8 mouse cellular contexts compared by ENCODE assay signal in the genomic region with DNA sequence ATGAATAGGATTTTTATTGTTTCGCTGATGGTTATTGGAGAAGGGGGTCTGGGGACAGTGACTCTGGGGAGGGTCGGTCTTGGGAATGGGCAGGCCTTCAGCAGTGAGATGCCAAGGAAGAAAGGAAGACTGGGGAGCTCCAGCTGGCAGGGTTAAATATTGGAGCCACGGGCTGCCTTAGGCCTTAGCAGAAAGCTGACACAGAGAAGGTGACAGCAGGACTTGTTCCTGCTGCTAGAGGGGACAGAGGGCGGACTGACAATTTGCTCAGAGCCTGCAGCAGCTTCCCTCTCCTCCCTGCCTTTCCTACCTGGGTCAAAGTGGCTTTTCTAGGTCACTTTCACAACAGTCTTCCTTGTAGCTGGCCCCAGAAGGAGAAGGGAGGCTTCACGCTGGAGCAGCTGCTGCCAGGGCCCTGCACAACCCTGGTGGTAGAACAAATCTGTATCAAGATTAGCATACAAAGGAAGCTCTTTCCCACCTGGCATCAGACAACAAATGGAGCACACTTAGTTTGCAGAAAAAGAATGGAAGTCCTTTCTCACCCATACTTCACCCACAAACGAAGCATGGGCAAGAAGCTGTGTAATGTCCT.
DNase-seq lines count a peak whose midpoint lies in the region; ATAC-seq and TF ChIP-seq lines count a peak whose summit lies in the region.

No protein-coding gene starts in this region.

- no peaks in the 10 kb centered on the region for H3K36me3 ChIP-seq in lung, embryonic 14.5 days (ENCODE audit: insufficient read depth)
- H3K36me3 ChIP-seq in heart, postnatal 0 days (replicated peaks; ENCODE audit: control insufficient read depth, insufficient read depth, low read length): no peaks in the 10 kb centered on the region
- H3K36me3 ChIP-seq in lung, postnatal 0 days (ENCODE audit: insufficient read depth, low read length): no peaks in the 10 kb centered on the region

- H3K9me3 ChIP-seq in lung, embryonic 14.5 days (ENCODE audit: low read depth, low read length): no peaks in the 10 kb centered on the region
- H3K9me3 ChIP-seq in heart, postnatal 0 days (replicated peaks; ENCODE audit: control insufficient read depth, low read length): no peaks in the 10 kb centered on the region
- no peaks in the 10 kb centered on the region for H3K9me3 ChIP-seq in lung, postnatal 0 days (ENCODE audit: low read length)

- H3K4me1 ChIP-seq in lung, embryonic 14.5 days (ENCODE audit: insufficient read depth): peaks cover 34% of the 10 kb centered on the region
- H3K4me1 ChIP-seq in heart, postnatal 0 days (ENCODE audit: control insufficient read depth, insufficient read depth): peaks cover 47% of the 10 kb centered on the region
- peaks cover 26% of the 10 kb centered on the region for H3K4me1 ChIP-seq in lung, postnatal 0 days (ENCODE audit: insufficient read depth, low read depth, low read length)

- intact Hi-C loops in gastrocnemius, adult 2 months (cut with DNase I): loop anchor here (1.0 to 5.0 kb wide), 3 partner anchors 48 to 238 kb away; no protein-coding TSS in a partner anchor

- no peak for DNase-seq in gastrocnemius, adult 2 months
- DNase-seq in gastrocnemius, postnatal 10 days: no peak
- peak; percentile 51 for DNase-seq in lung, embryonic 14.5 days
- no peak for DNase-seq in lung, postnatal 36 days
- no peak for DNase-seq in heart, postnatal 0 days (ENCODE audit: low spot score)
- peak; percentile 45 for DNase-seq in lung, postnatal 0 days (ENCODE audit: low spot score)
- DNase-seq in thymus, postnatal 36 days: no peak
- DNase-seq in adrenal gland, postnatal 36 days: no peak

- H3K9ac ChIP-seq in lung, embryonic 14.5 days: no peak overlapping the region
- no peak overlapping the region; the same call in 1 of the 2 replicates for H3K9ac ChIP-seq in heart, postnatal 0 days (replicated peaks; ENCODE audit: low read depth, low read length)
- no peak overlapping the region for H3K9ac ChIP-seq in lung, postnatal 0 days (replicated peaks; ENCODE audit: low read depth)

- no peak overlapping the region for H3K4me3 ChIP-seq in gastrocnemius, adult 2 months
- no peak overlapping the region for H3K4me3 ChIP-seq in lung, embryonic 14.5 days (ENCODE audit: low read depth, low read length)
- H3K4me3 ChIP-seq in heart, postnatal 0 days (ENCODE audit: low read depth, low read length): no peak overlapping the region
- H3K4me3 ChIP-seq in lung, postnatal 0 days (ENCODE audit: low read depth, low read length): no peak overlapping the region

- no peak for ATAC-seq in lung, embryonic 14.5 days (ENCODE audit: insufficient read depth)
- ATAC-seq in heart, postnatal 0 days (ENCODE audit: insufficient read depth, low read depth): no peak
- no peak for ATAC-seq in lung, postnatal 0 days

- no peak for TF ChIP-seq EP300 in heart, postnatal 0 days (IDR thresholded peaks at IDR 0.05; ENCODE audit: low read depth)
- no peak for TF ChIP-seq EP300 in lung, postnatal 0 days (IDR thresholded peaks at IDR 0.05)

- no peak overlapping the region for H3K4me2 ChIP-seq in lung, embryonic 14.5 days
- H3K4me2 ChIP-seq in heart, postnatal 0 days (ENCODE audit: low read depth, low read length): no peak overlapping the region
- no peak overlapping the region for H3K4me2 ChIP-seq in lung, postnatal 0 days (replicated peaks; ENCODE audit: low read depth, low read length)

- WGBS in lung, embryonic 14.5 days: 58% methylated on average over 6 of the region's 6 CpGs
- 64% methylated on average over 6 of the region's 6 CpGs for WGBS in heart, postnatal 0 days
- WGBS in lung, postnatal 0 days: 46% methylated on average over 6 of the region's 6 CpGs

- H3K27me3 ChIP-seq in lung, embryonic 14.5 days (ENCODE audit: insufficient read depth, low read length): no peaks in the 10 kb centered on the region
- no peaks in the 10 kb centered on the region for H3K27me3 ChIP-seq in heart, postnatal 0 days (ENCODE audit: control insufficient read depth, insufficient read depth, low read length)
- no peaks in the 10 kb centered on the region for H3K27me3 ChIP-seq in lung, postnatal 0 days (replicated peaks; ENCODE audit: insufficient read depth, low read length)

- H3K27ac ChIP-seq in gastrocnemius, adult 2 months: peak overlapping the region; percentile 87
- H3K27ac ChIP-seq in lung, embryonic 14.5 days (ENCODE audit: low read depth): peak overlapping the region; percentile 91
- peak overlapping the region; percentile 87 for H3K27ac ChIP-seq in heart, postnatal 0 days (ENCODE audit: low read depth)
- H3K27ac ChIP-seq in lung, postnatal 0 days (ENCODE audit: low read length): peak overlapping the region; percentile 85

- no peak for TF ChIP-seq CTCF in gastrocnemius, adult 2 months (IDR thresholded peaks at IDR 0.05)
- TF ChIP-seq CTCF in lung, embryonic 14.5 days (IDR thresholded peaks at IDR 0.05; ENCODE audit: low read depth): no peak
- 0 out of 2 replicates have a peak, but pooled peaks have one; percentile 0 for TF ChIP-seq CTCF in heart, postnatal 0 days (IDR thresholded peaks at IDR 0.05; ENCODE audit: low read depth)
- no peak for TF ChIP-seq CTCF in lung, postnatal 0 days (IDR thresholded peaks at IDR 0.05)

Comparison
In these comparisons a context has a peak if more than half of its experiments do, and no peak if none do; other contexts are left out.
1. DNase-seq: peak in lung, embryonic 14.5 days (single experiment) and lung, postnatal 0 days (single experiment); none in gastrocnemius, adult 2 months (single experiment), gastrocnemius, postnatal 10 days (single experiment), lung, postnatal 36 days (single experiment), heart, postnatal 0 days (single experiment), thymus, postnatal 36 days (0 of 2) and adrenal gland, postnatal 36 days (0 of 2).
2. Peak in every context shown above with its lines, with median percentiles within 50 percentile points of each other: H3K27ac ChIP-seq.